Mouse (Mus musculus) testis, adult 2 months (tissue): ENCODE results near the gene Tbc1d23.

Experiments
- CTCF ChIP-seq: fragments of 200-500 bp; IDR thresholded peaks from 2 replicates; pipeline ENCODE4 v1.5.1; 2012; ENCODE audit warnings: low read depth, mild to moderate bottlenecking, inconsistent platforms, low read length, moderate library complexity; ENCODE audit not compliant: control insufficient read depth, insufficient read depth, insufficient replicate concordance
- POLR2A ChIP-seq: fragments of 200-500 bp; IDR thresholded peaks from 2 replicates; pipeline ENCODE4 v1.6.1; 2012; ENCODE audit warnings: low read depth, mild to moderate bottlenecking, inconsistent platforms, low read length, moderate library complexity; ENCODE audit not compliant: control insufficient read depth

DNA sequence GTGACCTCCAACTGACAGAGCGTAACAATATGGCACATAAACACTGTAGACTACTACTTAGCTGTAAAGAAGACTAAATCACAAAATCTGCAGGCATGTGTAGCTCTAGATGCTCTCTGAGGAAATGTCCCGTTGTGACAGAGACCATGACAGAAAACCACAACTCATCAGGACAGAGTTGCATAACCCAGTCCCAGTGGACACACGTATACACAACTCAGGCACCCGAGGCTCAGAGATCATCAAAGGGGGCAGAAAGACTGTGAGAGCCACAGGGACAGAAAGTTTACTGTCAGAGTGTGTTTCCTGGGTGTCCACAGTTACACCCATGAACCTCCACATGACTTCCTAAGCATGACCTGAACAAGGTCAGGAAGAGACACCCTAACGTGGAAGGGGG, 34.7 kb downstream of the Tbc1d23 start:
- TF ChIP-seq CTCF (no peak), POLR2A (no peak)
